9 mouse cellular contexts compared by ENCODE assay signal in genomic region chr6:86754105-86754863, GRCm38 (mm10). TPM values are rescaled to one million over a fixed set of nuclear protein-coding genes. Genes with fewer than 3 reads are reported as not detected.
DNase-seq lines count a peak whose midpoint lies in the region; ATAC-seq and TF ChIP-seq lines count a peak whose summit lies in the region.
"Had no signal": no experiment of that assay in that cellular context is flagged by ENCODE, and none has a peak within 500 bp of the region (broad histone marks: within the 10 kb centered on the region; RNA-seq: fewer than 3 reads in every experiment).

No protein-coding gene starts in this region.

- WGBS in limb, embryonic 11.5 days = 89% methylated on average over 10 of the region's 10 CpGs
- 91% methylated on average over 10 of the region's 10 CpGs for WGBS in limb, embryonic 10.5 days
- WGBS in limb, embryonic 12.5 days = 85% methylated on average over 10 of the region's 10 CpGs
- 91% methylated on average over 10 of the region's 10 CpGs for WGBS in hindbrain, postnatal 0 days

- H3K4me3 ChIP-seq in limb, embryonic 11.5 days (ENCODE audit: low read depth, low read length) = no peak overlapping the region
- no peak overlapping the region for H3K4me3 ChIP-seq in limb, embryonic 10.5 days
- H3K4me3 ChIP-seq in limb, embryonic 12.5 days (replicated peaks) = no peak overlapping the region
- no peak overlapping the region for H3K4me3 ChIP-seq in hindbrain, postnatal 0 days (ENCODE audit: low read length)

- TF ChIP-seq CTCF in hindbrain, postnatal 0 days (IDR thresholded peaks at IDR 0.05; ENCODE audit: low read depth) = no peak

- H3K9ac ChIP-seq in limb, embryonic 11.5 days (ENCODE audit: low read length) = no peak overlapping the region
- no peak overlapping the region for H3K9ac ChIP-seq in limb, embryonic 12.5 days (replicated peaks)
- no peak overlapping the region for H3K9ac ChIP-seq in hindbrain, postnatal 0 days (replicated peaks; ENCODE audit: low read length)

- no peaks in the 10 kb centered on the region for H3K27me3 ChIP-seq in limb, embryonic 11.5 days (ENCODE audit: control insufficient read depth, insufficient read depth, low read length)
- H3K27me3 ChIP-seq in limb, embryonic 10.5 days (ENCODE audit: low read depth, poor library complexity, severe bottlenecking) = no peaks in the 10 kb centered on the region
- H3K27me3 ChIP-seq in limb, embryonic 12.5 days = no peaks in the 10 kb centered on the region
- H3K27me3 ChIP-seq in hindbrain, postnatal 0 days (ENCODE audit: insufficient read depth, low read length) = no peaks in the 10 kb centered on the region

- ATAC-seq in limb, embryonic 11.5 days (ENCODE audit: insufficient number of reproducible peaks, low FRiP score, low TSS enrichment, low read depth) = no peak
- ATAC-seq in limb, embryonic 12.5 days (ENCODE audit: insufficient number of reproducible peaks, insufficient read depth, low FRiP score, low TSS enrichment, low read depth) = no peak
- ATAC-seq in hindbrain, postnatal 0 days = no peak

- H3K4me2 ChIP-seq in limb, embryonic 11.5 days (ENCODE audit: low read depth, severe bottlenecking) = no peak overlapping the region
- no peak overlapping the region for H3K4me2 ChIP-seq in limb, embryonic 12.5 days
- H3K4me2 ChIP-seq in hindbrain, postnatal 0 days (ENCODE audit: low read depth, low read length) = no peak overlapping the region

- H3K4me1 ChIP-seq in limb, embryonic 11.5 days (ENCODE audit: control insufficient read depth, insufficient read depth, low read length) = no peaks in the 10 kb centered on the region
- peaks cover 10% of the 10 kb centered on the region for H3K4me1 ChIP-seq in limb, embryonic 10.5 days
- H3K4me1 ChIP-seq in limb, embryonic 12.5 days (replicated peaks) = no peaks in the 10 kb centered on the region
- H3K4me1 ChIP-seq in hindbrain, postnatal 0 days (ENCODE audit: insufficient read depth, low read length) = no peaks in the 10 kb centered on the region

- no peaks in the 10 kb centered on the region for H3K36me3 ChIP-seq in limb, embryonic 11.5 days (ENCODE audit: control insufficient read depth, insufficient read depth, low read length)
- 0 out of 2 replicates have a peak, but pooled peaks cover 3% of the 10 kb centered on the region for H3K36me3 ChIP-seq in limb, embryonic 10.5 days
- H3K36me3 ChIP-seq in limb, embryonic 12.5 days = peaks cover 8% of the 10 kb centered on the region; the same call in 1 of the 2 replicates
- no peaks in the 10 kb centered on the region for H3K36me3 ChIP-seq in hindbrain, postnatal 0 days (ENCODE audit: insufficient read depth, low read length)

- peak; percentile 34 for DNase-seq in limb, embryonic 11.5 days (ENCODE audit: low spot score)
- no peak for DNase-seq in limb, embryonic 10.5 days (ENCODE audit: low spot score)
- peak; percentile 26 for DNase-seq in CD4-positive helper T cell, adult 2 months (ENCODE audit: low read depth, low spot score)
- peak; percentile 52 for DNase-seq in NIH3T3 (ENCODE audit: low read depth)
- no peak for DNase-seq in hindbrain, postnatal 0 days (ENCODE audit: low spot score)
- no peak for DNase-seq in layer of hippocampus, adult 9-10 months (ENCODE audit: low spot score)
- no peak for DNase-seq in right cerebral cortex, postnatal 4 days
- DNase-seq: cerebellum, adult 8-10 months had no signal

- H3K9me3 ChIP-seq in limb, embryonic 11.5 days (ENCODE audit: control insufficient read depth, low read length) = no peaks in the 10 kb centered on the region
- H3K9me3 ChIP-seq in limb, embryonic 10.5 days (replicated peaks) = no peaks in the 10 kb centered on the region
- H3K9me3 ChIP-seq in limb, embryonic 12.5 days = peaks cover 6% of the 10 kb centered on the region
- H3K9me3 ChIP-seq in hindbrain, postnatal 0 days (ENCODE audit: low read length) = no peaks in the 10 kb centered on the region

- H3K27ac ChIP-seq in limb, embryonic 11.5 days (replicated peaks; ENCODE audit: low read depth, low read length) = no peak overlapping the region
- no peak overlapping the region for H3K27ac ChIP-seq in limb, embryonic 10.5 days
- H3K27ac ChIP-seq in limb, embryonic 12.5 days = 0 out of 2 replicates have a peak overlapping the region, but pooled peaks have one; percentile 17
- H3K27ac ChIP-seq in hindbrain, postnatal 0 days = no peak overlapping the region

RNA-seq across cellular contexts. Expression of gene Gmcl1, which starts 21.1 kb away (rescaled TPM):
- polyA plus RNA-seq in limb, embryonic 11.5 days (2014; fragmentation: Nextera tagmentation; extraction: Ambion mirVana) = 43.0 and 49.4 TPM in 2 replicates
- 34.1 and 39.0 TPM in 2 replicates for polyA plus RNA-seq in limb, embryonic 10.5 days (2016; fragmentation: Nextera tagmentation; extraction: Ambion mirVana)
- 57.7 and 59.1 TPM in 2 replicates for polyA plus RNA-seq in limb, embryonic 12.5 days (2016; fragmentation: Nextera tagmentation; extraction: Ambion mirVana)
- 15.9 and 23.5 TPM in 2 replicates for total RNA-seq in hindbrain, postnatal 0 days (2014; rRNA removed)
- polyA plus RNA-seq in hindbrain, postnatal 0 days (2015; fragmentation: Nextera tagmentation; extraction: Ambion mirVana) = 25.8 and 26.9 TPM in 2 replicates

RNA-seq across cellular contexts. Expression of gene Anxa4, which starts 39.1 kb away (rescaled TPM):
- 10.0 and 12.1 TPM in 2 replicates for polyA plus RNA-seq in limb, embryonic 11.5 days (2014; fragmentation: Nextera tagmentation; extraction: Ambion mirVana)
- polyA plus RNA-seq in limb, embryonic 10.5 days (2016; fragmentation: Nextera tagmentation; extraction: Ambion mirVana) = 4.1 and 7.5 TPM in 2 replicates
- 17.9 and 18.6 TPM in 2 replicates for polyA plus RNA-seq in limb, embryonic 12.5 days (2016; fragmentation: Nextera tagmentation; extraction: Ambion mirVana)
- 2.1 and 4.2 TPM in 2 replicates for total RNA-seq in hindbrain, postnatal 0 days (2014; rRNA removed)
- 6.4 and 6.8 TPM in 2 replicates for polyA plus RNA-seq in hindbrain, postnatal 0 days (2015; fragmentation: Nextera tagmentation; extraction: Ambion mirVana)

Comparison
In these comparisons a context has a peak if more than half of its experiments do, and no peak if none do; other contexts are left out.
1. DNase-seq: peak in limb, embryonic 11.5 days (single experiment), CD4-positive helper T cell, adult 2 months (single experiment) and NIH3T3 (single experiment); none in limb, embryonic 10.5 days (single experiment), hindbrain, postnatal 0 days (single experiment), layer of hippocampus, adult 9-10 months (single experiment) and right cerebral cortex, postnatal 4 days (single experiment).